Mouse (Mus musculus): ENCODE measurements around the gene Zfp119b. TPM values are rescaled to one million over a fixed set of nuclear protein-coding genes. Genes with fewer than 3 reads are reported as not detected.

Zfp119b gene
- polyA plus RNA-seq (2014; fragmentation: Nextera tagmentation; extraction: Ambion mirVana), result 6.2 and 6.9 TPM in 2 replicates

GRCm38 (mm10) chr17:55949400-55949799 is at the start of gene Zfp119b:
Gene Zfp119b (minus strand): TSS chr17:55949500.
- DNase-seq (ENCODE audit: low spot score) (no peak), ATAC-seq (replicated peaks; ENCODE audit: insufficient number of reproducible peaks, low FRiP score, low TSS enrichment, low read depth) (no peak)

GRCm38 (mm10) chr17:55996007-55996406 is 46.7 kb upstream of the Zfp119b start:
- H3K4me3 ChIP-seq (ENCODE audit: low read depth, low read length), result no peak overlapping the region
- H3K27me3 ChIP-seq (ENCODE audit: control insufficient read depth, insufficient read depth, low read length), result peaks cover 3% of the 10 kb centered on the region
- no peaks in the 10 kb centered on the region; the same call in 1 of the 2 replicates for H3K4me1 ChIP-seq (ENCODE audit: control insufficient read depth, insufficient read depth, low read length)
- peaks cover 3% of the 10 kb centered on the region; the same call in 1 of the 2 replicates for H3K36me3 ChIP-seq (replicated peaks; ENCODE audit: control insufficient read depth, insufficient read depth, low read depth, low read length)
- WGBS, result 91% methylated on average over 15 of the region's 15 CpGs
- no peaks in the 10 kb centered on the region for H3K9me3 ChIP-seq (replicated peaks; ENCODE audit: control insufficient read depth, low read length)
- H3K27ac ChIP-seq (replicated peaks; ENCODE audit: low read depth, low read length), result no peak overlapping the region
- no peak overlapping the region for H3K4me2 ChIP-seq (ENCODE audit: low read depth, low read length)
- no peak for ATAC-seq (replicated peaks; ENCODE audit: insufficient number of reproducible peaks, low FRiP score, low TSS enrichment, low read depth)
- no peak overlapping the region for H3K9ac ChIP-seq (replicated peaks; ENCODE audit: low read length)
- DNase-seq (ENCODE audit: low spot score), result no peak

More at GRCm38 (mm10) chr17:55949400-55949799, at the start of gene Zfp119b:
- H3K27ac ChIP-seq (replicated peaks; ENCODE audit: low read depth, low read length), result no peak within 1 kb of the TSS
- H3K36me3 ChIP-seq (replicated peaks; ENCODE audit: control insufficient read depth, insufficient read depth, low read depth, low read length), result no peaks in the 10 kb centered on the region
- no peak within 1 kb of the TSS for H3K4me3 ChIP-seq (ENCODE audit: low read depth, low read length)
- WGBS, result 83% methylated on average over 2 of the region's 2 CpGs
- no peaks in the 10 kb centered on the region for H3K4me1 ChIP-seq (ENCODE audit: control insufficient read depth, insufficient read depth, low read length)
- H3K9me3 ChIP-seq (replicated peaks; ENCODE audit: control insufficient read depth, low read length), result no peaks in the 10 kb centered on the region
- H3K27me3 ChIP-seq (ENCODE audit: control insufficient read depth, insufficient read depth, low read length), result no peaks in the 10 kb centered on the region
- H3K9ac ChIP-seq (replicated peaks; ENCODE audit: low read length), result no peak within 1 kb of the TSS
- no peak within 1 kb of the TSS for H3K4me2 ChIP-seq (ENCODE audit: low read depth, low read length)

- Histone ChIP-seq H3K9ac (replicated peaks; ENCODE audit: low read length) (no peak overlapping the region), H3K4me2 (ENCODE audit: low read depth, low read length) (no peak overlapping the region), H3K27me3 (ENCODE audit: control insufficient read depth, insufficient read depth, low read length) (no peaks in the 10 kb centered on the region), H3K36me3 (replicated peaks; ENCODE audit: control insufficient read depth, insufficient read depth, low read depth, low read length) (peaks cover 3% of the 10 kb centered on the region; the same call in 1 of the 2 replicates), H3K9me3 (replicated peaks; ENCODE audit: control insufficient read depth, low read length) (no peaks in the 10 kb centered on the region), H3K4me3 (ENCODE audit: low read depth, low read length) (no peak overlapping the region), H3K4me1 (ENCODE audit: control insufficient read depth, insufficient read depth, low read length) (no peaks in the 10 kb centered on the region), H3K27ac (replicated peaks; ENCODE audit: low read depth, low read length) (no peak overlapping the region)
- DNase-seq (ENCODE audit: low spot score) (no peak), ATAC-seq (replicated peaks; ENCODE audit: insufficient number of reproducible peaks, low FRiP score, low TSS enrichment, low read depth) (0 out of 2 replicates have a peak, but pooled peaks have one; percentile 21)
- WGBS, result 80% methylated on average over 8 of the region's 8 CpGs
Measured at GRCm38 (mm10) chr17:55990278-55990898, 41.1 kb upstream of the Zfp119b start.

GRCm38 (mm10) chr17:55986030-55986961 is 37.0 kb upstream of the Zfp119b start, which contains the start of gene Fsd1:
Gene Fsd1 (plus strand): TSS chr17:55986509.
- Histone ChIP-seq H3K27me3 (ENCODE audit: control insufficient read depth, insufficient read depth, low read length) (no peaks in the 10 kb centered on the region), H3K36me3 (replicated peaks; ENCODE audit: control insufficient read depth, insufficient read depth, low read depth, low read length) (no peaks in the 10 kb centered on the region), H3K4me2 (ENCODE audit: low read depth, low read length) (peak within 1 kb of the TSS; percentile 54), H3K4me3 (ENCODE audit: low read depth, low read length) (peak within 1 kb of the TSS; percentile 67), H3K9me3 (replicated peaks; ENCODE audit: control insufficient read depth, low read length) (no peaks in the 10 kb centered on the region), H3K4me1 (ENCODE audit: control insufficient read depth, insufficient read depth, low read length) (no peaks in the 10 kb centered on the region), H3K9ac (replicated peaks; ENCODE audit: low read length) (peak within 1 kb of the TSS; percentile 78), H3K27ac (replicated peaks; ENCODE audit: low read depth, low read length) (no peak within 1 kb of the TSS)
- 9% methylated on average over 33 of the region's 35 CpGs for WGBS
- peak; percentile 74 for ATAC-seq (replicated peaks; ENCODE audit: insufficient number of reproducible peaks, low FRiP score, low TSS enrichment, low read depth)
- DNase-seq (ENCODE audit: low spot score), result peak; percentile 84

- no peak overlapping the region for H3K4me2 ChIP-seq (ENCODE audit: low read depth, low read length)
- DNase-seq (ENCODE audit: low spot score) (no peak), ATAC-seq (replicated peaks; ENCODE audit: insufficient number of reproducible peaks, low FRiP score, low TSS enrichment, low read depth) (no peak)
- H3K27ac ChIP-seq (replicated peaks; ENCODE audit: low read depth, low read length), result no peak overlapping the region
- H3K4me3 ChIP-seq (ENCODE audit: low read depth, low read length), result no peak overlapping the region
- no peaks in the 10 kb centered on the region for H3K4me1 ChIP-seq (ENCODE audit: control insufficient read depth, insufficient read depth, low read length)
- H3K9ac ChIP-seq (replicated peaks; ENCODE audit: low read length), result no peak overlapping the region; the same call in 1 of the 2 replicates
- H3K9me3 ChIP-seq (replicated peaks; ENCODE audit: control insufficient read depth, low read length), result no peaks in the 10 kb centered on the region
- H3K27me3 ChIP-seq (ENCODE audit: control insufficient read depth, insufficient read depth, low read length), result no peaks in the 10 kb centered on the region; the same call in 1 of the 2 replicates
- WGBS, result 54% methylated on average over 3 of the region's 3 CpGs
- H3K36me3 ChIP-seq (replicated peaks; ENCODE audit: control insufficient read depth, insufficient read depth, low read depth, low read length), result no peaks in the 10 kb centered on the region
Measured at GRCm38 (mm10) chr17:55977301-55977700, 28.0 kb upstream of the Zfp119b start.

- no peaks in the 10 kb centered on the region; the same call in 1 of the 2 replicates for H3K4me1 ChIP-seq (ENCODE audit: control insufficient read depth, insufficient read depth, low read length)
- no peak overlapping the region for H3K4me2 ChIP-seq (ENCODE audit: low read depth, low read length)
- H3K9ac ChIP-seq (replicated peaks; ENCODE audit: low read length), result no peak overlapping the region
- no peak overlapping the region for H3K4me3 ChIP-seq (ENCODE audit: low read depth, low read length)
- 17% methylated on average over 13 of the region's 13 CpGs for WGBS
- peak; percentile 64; the same call in 1 of the 2 replicates for ATAC-seq (replicated peaks; ENCODE audit: insufficient number of reproducible peaks, low FRiP score, low TSS enrichment, low read depth)
- no peaks in the 10 kb centered on the region for H3K9me3 ChIP-seq (replicated peaks; ENCODE audit: control insufficient read depth, low read length)
- no peaks in the 10 kb centered on the region for H3K36me3 ChIP-seq (replicated peaks; ENCODE audit: control insufficient read depth, insufficient read depth, low read depth, low read length)
- peaks cover 2% of the 10 kb centered on the region; the same call in 1 of the 2 replicates for H3K27me3 ChIP-seq (ENCODE audit: control insufficient read depth, insufficient read depth, low read length)
- H3K27ac ChIP-seq (replicated peaks; ENCODE audit: low read depth, low read length), result no peak overlapping the region
- peak; percentile 78 for DNase-seq (ENCODE audit: low spot score)
Measured at GRCm38 (mm10) chr17:55976255-55976862, 27.1 kb upstream of the Zfp119b start.

GRCm38 (mm10) chr17:55971453-55971852 is 22.2 kb upstream of the Zfp119b start:
- Histone ChIP-seq H3K4me2 (ENCODE audit: low read depth, low read length) (peak overlapping the region; percentile 81), H3K4me3 (ENCODE audit: low read depth, low read length) (peak overlapping the region; percentile 42), H3K9me3 (replicated peaks; ENCODE audit: control insufficient read depth, low read length) (no peaks in the 10 kb centered on the region), H3K9ac (replicated peaks; ENCODE audit: low read length) (peak overlapping the region; percentile 66), H3K36me3 (replicated peaks; ENCODE audit: control insufficient read depth, insufficient read depth, low read depth, low read length) (no peaks in the 10 kb centered on the region), H3K4me1 (ENCODE audit: control insufficient read depth, insufficient read depth, low read length) (peaks cover 2% of the 10 kb centered on the region), H3K27me3 (ENCODE audit: control insufficient read depth, insufficient read depth, low read length) (peaks cover 3% of the 10 kb centered on the region; the same call in 1 of the 2 replicates), H3K27ac (replicated peaks; ENCODE audit: low read depth, low read length) (no peak overlapping the region)
- 21% methylated on average over 22 of the region's 22 CpGs for WGBS
- no peak for DNase-seq (ENCODE audit: low spot score)
- ATAC-seq (replicated peaks; ENCODE audit: insufficient number of reproducible peaks, low FRiP score, low TSS enrichment, low read depth), result no peak

Data from embryonic facial prominence, embryonic 11.5 days (tissue).